Mouse (Mus musculus): ENCODE results near the gene Trappc12. TPM values are rescaled to one million over a fixed set of nuclear protein-coding genes. Genes with fewer than 3 reads are reported as not detected.

Gene Trappc12
- polyA plus RNA-seq, 1 experiment, result 49.4 TPM

DNA sequence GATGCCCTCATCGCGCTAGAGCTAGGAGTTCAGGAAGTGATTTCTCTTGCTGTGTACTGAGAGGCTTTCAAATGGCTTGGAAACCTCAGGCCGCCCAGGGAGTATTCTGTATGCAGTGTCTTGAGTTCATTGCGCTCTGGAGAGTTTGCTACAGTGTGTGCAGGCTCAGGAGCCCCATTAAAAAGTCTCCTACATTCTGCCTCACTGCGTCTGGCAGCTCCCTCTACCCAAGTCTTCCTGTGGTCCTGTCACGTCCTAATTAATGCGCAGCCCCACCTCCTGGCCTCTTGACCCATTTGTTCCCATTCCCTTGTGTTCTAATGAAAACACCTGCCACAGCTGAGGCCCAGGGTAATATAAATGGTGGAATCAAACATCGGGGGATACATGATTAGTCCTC lies 34.6 kb upstream of the Trappc12 start:
- no peak overlapping the region for H3K27ac ChIP-seq (ENCODE audit: insufficient read depth, low read length)
- WGBS, result 68% methylated on average over 8 of the region's 8 CpGs
- no peak for DNase-seq

DNA sequence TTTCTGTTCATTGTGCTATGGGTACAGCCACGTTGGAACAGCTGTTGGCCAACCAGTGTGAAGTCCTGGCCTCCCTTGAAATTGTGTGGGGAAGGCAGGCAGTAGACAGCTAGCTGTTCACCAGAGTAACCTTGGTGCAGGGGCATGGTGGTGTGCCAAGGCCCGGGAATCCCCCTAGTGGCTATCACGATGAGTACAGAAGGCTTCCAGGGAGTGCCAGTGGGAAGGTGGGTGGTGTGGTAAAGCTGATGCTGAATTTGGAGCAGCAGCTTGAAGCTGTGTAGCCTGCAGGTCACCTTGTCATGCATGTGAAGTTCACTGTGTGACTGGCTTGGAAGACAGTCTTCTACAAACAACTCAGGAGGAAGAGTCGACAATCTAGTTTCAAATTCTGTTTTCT lies 34.1 kb upstream of the Trappc12 start:
- no peaks in the 10 kb centered on the region for H3K27me3 ChIP-seq (ENCODE audit: control insufficient read depth, insufficient read depth, low read length)
- peak in 1 of 2 experiments; percentile 14 for DNase-seq
- 25% methylated on average over 4 of the region's 4 CpGs for WGBS
- peaks cover 14% of the 10 kb centered on the region for H3K4me1 ChIP-seq (ENCODE audit: control insufficient read depth, insufficient read depth, low read length)
- no peak overlapping the region for H3K27ac ChIP-seq (ENCODE audit: insufficient read depth, low read length)
- no peak overlapping the region for H3K4me3 ChIP-seq (replicated peaks; ENCODE audit: insufficient read depth, low read depth, low read length)
- TF ChIP-seq POLR2A (IDR thresholded peaks at IDR 0.05; ENCODE audit: borderline replicate concordance, insufficient read depth, low read length), result no peak
- 0 out of 2 replicates have a peak, but pooled peaks have one; percentile 19 for TF ChIP-seq CTCF (IDR thresholded peaks at IDR 0.05; ENCODE audit: borderline replicate concordance, insufficient read depth, low read depth, low read length)

More for the DNA sequence above, 34.6 kb upstream of the Trappc12 start:
- no peak overlapping the region for H3K4me3 ChIP-seq (replicated peaks; ENCODE audit: insufficient read depth, low read depth, low read length)
- peaks cover 14% of the 10 kb centered on the region for H3K4me1 ChIP-seq (ENCODE audit: control insufficient read depth, insufficient read depth, low read length)
- H3K27me3 ChIP-seq (ENCODE audit: control insufficient read depth, insufficient read depth, low read length), result no peaks in the 10 kb centered on the region
- no peak for TF ChIP-seq POLR2A (IDR thresholded peaks at IDR 0.05; ENCODE audit: borderline replicate concordance, insufficient read depth, low read length)

GRCm38 (mm10) chr12:28782637-28783036 lies 32.4 kb upstream of the Trappc12 start:
- no peak for TF ChIP-seq CTCF (IDR thresholded peaks at IDR 0.05; ENCODE audit: borderline replicate concordance, insufficient read depth, low read depth, low read length)
- TF ChIP-seq POLR2A (IDR thresholded peaks at IDR 0.05; ENCODE audit: borderline replicate concordance, insufficient read depth, low read length), result no peak
- H3K4me1 ChIP-seq (ENCODE audit: control insufficient read depth, insufficient read depth, low read length), result peaks cover 14% of the 10 kb centered on the region
- no peak overlapping the region for H3K27ac ChIP-seq (ENCODE audit: insufficient read depth, low read length)
- H3K4me3 ChIP-seq (replicated peaks; ENCODE audit: insufficient read depth, low read depth, low read length), result no peak overlapping the region
- no peak for DNase-seq
- no peaks in the 10 kb centered on the region for H3K27me3 ChIP-seq (ENCODE audit: control insufficient read depth, insufficient read depth, low read length)
- 93% methylated on average over 3 of the region's 3 CpGs for WGBS

GRCm38 (mm10) chr12:28780180-28780579 lies 29.9 kb upstream of the Trappc12 start:
- 82% methylated on average over 7 of the region's 7 CpGs for WGBS
- Histone ChIP-seq H3K27me3 (ENCODE audit: control insufficient read depth, insufficient read depth, low read length) (no peaks in the 10 kb centered on the region), H3K4me3 (replicated peaks; ENCODE audit: insufficient read depth, low read depth, low read length) (no peak overlapping the region), H3K4me1 (ENCODE audit: control insufficient read depth, insufficient read depth, low read length) (peaks cover 12% of the 10 kb centered on the region), H3K27ac (ENCODE audit: insufficient read depth, low read length) (no peak overlapping the region)
- DNase-seq, result no peak
- TF ChIP-seq POLR2A (IDR thresholded peaks at IDR 0.05; ENCODE audit: borderline replicate concordance, insufficient read depth, low read length) (no peak), CTCF (IDR thresholded peaks at IDR 0.05; ENCODE audit: borderline replicate concordance, insufficient read depth, low read depth, low read length) (no peak)

GRCm38 (mm10) chr12:28775627-28776026 lies 25.4 kb upstream of the Trappc12 start:
- TF ChIP-seq CTCF (IDR thresholded peaks at IDR 0.05; ENCODE audit: borderline replicate concordance, insufficient read depth, low read depth, low read length) (no peak), POLR2A (IDR thresholded peaks at IDR 0.05; ENCODE audit: borderline replicate concordance, insufficient read depth, low read length) (no peak)
- Histone ChIP-seq H3K27me3 (ENCODE audit: control insufficient read depth, insufficient read depth, low read length) (no peaks in the 10 kb centered on the region), H3K4me3 (replicated peaks; ENCODE audit: insufficient read depth, low read depth, low read length) (no peak overlapping the region), H3K27ac (ENCODE audit: insufficient read depth, low read length) (no peak overlapping the region), H3K4me1 (ENCODE audit: control insufficient read depth, insufficient read depth, low read length) (no peaks in the 10 kb centered on the region)
- WGBS, result 90% methylated on average over 6 of the region's 6 CpGs
- no peak for DNase-seq

- H3K27ac ChIP-seq (ENCODE audit: insufficient read depth, low read length), result no peak overlapping the region
- no peaks in the 10 kb centered on the region for H3K27me3 ChIP-seq (ENCODE audit: control insufficient read depth, insufficient read depth, low read length)
- H3K4me3 ChIP-seq (replicated peaks; ENCODE audit: insufficient read depth, low read depth, low read length), result no peak overlapping the region
- 42% methylated on average over 8 of the region's 8 CpGs for WGBS
- TF ChIP-seq CTCF (IDR thresholded peaks at IDR 0.05; ENCODE audit: borderline replicate concordance, insufficient read depth, low read depth, low read length), result no peak
- DNase-seq, result no peak
- H3K4me1 ChIP-seq (ENCODE audit: control insufficient read depth, insufficient read depth, low read length), result no peaks in the 10 kb centered on the region
Measured at GRCm38 (mm10) chr12:28775120-28775519, 24.8 kb upstream of the Trappc12 start.

DNA sequence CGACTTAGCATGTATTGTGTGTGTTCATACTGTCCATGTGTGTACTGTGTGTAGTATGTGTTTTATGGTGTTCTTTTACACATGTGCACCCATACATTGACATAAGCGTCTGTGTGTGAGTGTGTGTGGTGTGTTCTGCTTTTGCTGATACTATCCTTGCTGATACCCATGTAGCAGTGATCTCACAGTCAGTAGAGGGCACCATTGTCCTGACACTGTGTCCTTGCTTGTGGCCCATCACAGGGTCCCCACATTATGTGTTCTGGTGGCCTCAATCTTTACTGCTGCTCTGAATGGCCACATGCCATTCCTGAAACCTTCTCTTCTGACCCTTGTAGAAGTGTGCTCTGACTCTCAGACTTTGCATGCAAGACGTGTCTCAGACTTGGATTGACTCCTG lies 23.5 kb upstream of the Trappc12 start:
- DNase-seq, result no peak
- no peak for TF ChIP-seq POLR2A (IDR thresholded peaks at IDR 0.05; ENCODE audit: borderline replicate concordance, insufficient read depth, low read length)
- TF ChIP-seq CTCF (IDR thresholded peaks at IDR 0.05; ENCODE audit: borderline replicate concordance, insufficient read depth, low read depth, low read length), result peak; percentile 58
- 79% methylated on average over 3 of the region's 3 CpGs for WGBS

DNA sequence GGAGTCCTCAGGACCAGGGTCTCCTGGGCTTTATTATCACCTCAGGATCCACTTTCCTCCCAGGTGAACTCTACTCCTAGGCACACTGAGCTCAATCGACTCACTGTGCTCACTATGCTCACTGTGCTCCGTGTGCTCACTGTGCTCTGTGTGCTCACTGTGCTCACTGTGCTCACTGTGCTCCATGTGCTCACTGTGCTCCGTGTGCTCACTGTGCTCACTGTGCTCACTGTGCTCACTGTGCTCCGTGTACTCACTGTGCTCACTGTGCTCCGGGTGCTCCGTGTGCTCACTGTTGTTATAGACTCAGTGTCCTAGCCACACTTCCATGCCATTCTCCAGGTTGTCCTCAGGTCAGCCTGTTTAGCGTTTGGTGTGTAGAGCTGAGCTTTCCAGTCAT lies 19.7 kb upstream of the Trappc12 start:
- WGBS, result 89% methylated on average over 7 of the region's 7 CpGs
- H3K27ac ChIP-seq (ENCODE audit: insufficient read depth, low read length), result no peak overlapping the region

More for the DNA sequence above, 23.5 kb upstream of the Trappc12 start:
- H3K27me3 ChIP-seq (ENCODE audit: control insufficient read depth, insufficient read depth, low read length), result no peaks in the 10 kb centered on the region
- no peak overlapping the region for H3K27ac ChIP-seq (ENCODE audit: insufficient read depth, low read length)
- no peak overlapping the region for H3K4me3 ChIP-seq (replicated peaks; ENCODE audit: insufficient read depth, low read depth, low read length)
- H3K4me1 ChIP-seq (ENCODE audit: control insufficient read depth, insufficient read depth, low read length), result no peaks in the 10 kb centered on the region; the same call in 1 of the 2 replicates

More for the DNA sequence above, 19.7 kb upstream of the Trappc12 start:
- H3K4me3 ChIP-seq (replicated peaks; ENCODE audit: insufficient read depth, low read depth, low read length), result no peak overlapping the region
- TF ChIP-seq CTCF (IDR thresholded peaks at IDR 0.05; ENCODE audit: borderline replicate concordance, insufficient read depth, low read depth, low read length) (no peak), POLR2A (IDR thresholded peaks at IDR 0.05; ENCODE audit: borderline replicate concordance, insufficient read depth, low read length) (no peak)
- DNase-seq, result no peak
- no peaks in the 10 kb centered on the region for H3K27me3 ChIP-seq (ENCODE audit: control insufficient read depth, insufficient read depth, low read length)
- H3K4me1 ChIP-seq (ENCODE audit: control insufficient read depth, insufficient read depth, low read length), result no peaks in the 10 kb centered on the region; the same call in 1 of the 2 replicates

All from cerebellum, adult 2 months (tissue).